Mouse (Mus musculus) spleen, adult 2 months (tissue): ENCODE measurements around the gene Spdl1.

Experiments
- CTCF ChIP-seq: fragments of 200-500 bp; IDR thresholded peaks from 2 replicates; pipeline ENCODE4 v1.5.1; 2011; ENCODE audit warnings: mild to moderate bottlenecking, inconsistent platforms; ENCODE audit not compliant: insufficient read depth, insufficient read length, insufficient replicate concordance; ENCODE audit errors: extremely low read depth
- POLR2A ChIP-seq: fragments of 200-500 bp; IDR thresholded peaks from 2 replicates; pipeline ENCODE4 v1.6.1; 2011; ENCODE audit warnings: low read depth, low read length, inconsistent platforms

DNA sequence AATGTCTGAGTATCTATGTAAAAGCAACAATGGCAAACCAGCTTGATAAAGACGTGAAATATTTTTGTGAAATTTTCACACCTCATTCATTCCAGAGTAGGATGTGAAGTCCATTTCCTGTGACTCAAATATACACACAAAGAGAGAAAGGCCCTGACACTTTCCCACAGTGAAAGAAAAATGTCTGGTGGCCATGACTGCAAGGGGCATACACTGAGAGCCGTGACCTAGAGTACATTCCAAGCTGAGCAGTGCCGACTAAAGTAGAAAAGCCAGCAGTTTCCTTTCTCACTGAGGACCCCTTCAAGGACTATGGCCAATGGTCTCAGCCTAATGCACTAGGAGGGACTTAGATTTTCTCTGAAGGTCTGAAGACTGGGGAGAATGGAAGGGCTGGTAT is 23.2 kb upstream of the Spdl1 start:
- TF ChIP-seq POLR2A = no peak
- no peak for TF ChIP-seq CTCF
